8 mouse cellular contexts compared by ENCODE assay signal in genomic region chr2:121271928-121272516, GRCm38 (mm10). TPM values are rescaled to one million over a fixed set of nuclear protein-coding genes. Genes with fewer than 3 reads are reported as not detected.
DNase-seq lines count a peak whose midpoint lies in the region; ATAC-seq lines count a peak whose summit lies in the region.

No protein-coding gene starts in this region.

- H3K27me3 ChIP-seq in embryonic facial prominence, embryonic 12.5 days, result no peaks in the 10 kb centered on the region
- H3K27me3 ChIP-seq in intestine, embryonic 14.5 days (replicated peaks; ENCODE audit: control insufficient read depth, insufficient read depth, low read length), result no peaks in the 10 kb centered on the region
- H3K27me3 ChIP-seq in neural tube, embryonic 13.5 days, result no peaks in the 10 kb centered on the region

- H3K4me3 ChIP-seq in embryonic facial prominence, embryonic 12.5 days, result peak overlapping the region; percentile 94
- peak overlapping the region; percentile 93 for H3K4me3 ChIP-seq in intestine, embryonic 14.5 days (ENCODE audit: low read depth, low read length)
- peak overlapping the region; percentile 87 for H3K4me3 ChIP-seq in neural tube, embryonic 13.5 days

- DNase-seq in layer of hippocampus, adult 9-11 months, result peak; percentile 21
- DNase-seq in layer of hippocampus, postnatal 14 days (ENCODE audit: low spot score in 2 of 2), result no peak
- DNase-seq in intestine, embryonic 14.5 days (ENCODE audit: low spot score), result no peak
- no peak for DNase-seq in cerebellum, adult 18-20 months
- no peak for DNase-seq in yolk sac, embryonic 10.5 days (ENCODE audit: low spot score)

- peak overlapping the region; percentile 69 for H3K4me2 ChIP-seq in embryonic facial prominence, embryonic 12.5 days (replicated peaks)
- peak overlapping the region; percentile 64 for H3K4me2 ChIP-seq in intestine, embryonic 14.5 days (ENCODE audit: low read length)
- H3K4me2 ChIP-seq in neural tube, embryonic 13.5 days, result peak overlapping the region; percentile 73

- no peak overlapping the region; the same call in 1 of the 2 replicates for H3K27ac ChIP-seq in embryonic facial prominence, embryonic 12.5 days
- H3K27ac ChIP-seq in intestine, embryonic 14.5 days (ENCODE audit: low read depth), result peak overlapping the region; percentile 59; the same call in 1 of the 2 replicates
- H3K27ac ChIP-seq in neural tube, embryonic 13.5 days (replicated peaks), result peak overlapping the region; percentile 98

- H3K9me3 ChIP-seq in embryonic facial prominence, embryonic 12.5 days, result no peaks in the 10 kb centered on the region
- H3K9me3 ChIP-seq in intestine, embryonic 14.5 days (ENCODE audit: control insufficient read depth, low read length), result no peaks in the 10 kb centered on the region
- H3K9me3 ChIP-seq in neural tube, embryonic 13.5 days, result no peaks in the 10 kb centered on the region

- peaks cover 23% of the 10 kb centered on the region for H3K36me3 ChIP-seq in embryonic facial prominence, embryonic 12.5 days
- peaks cover 32% of the 10 kb centered on the region for H3K36me3 ChIP-seq in intestine, embryonic 14.5 days (ENCODE audit: control insufficient read depth, insufficient read depth, low read length)
- peaks cover 30% of the 10 kb centered on the region for H3K36me3 ChIP-seq in neural tube, embryonic 13.5 days

- H3K9ac ChIP-seq in embryonic facial prominence, embryonic 12.5 days, result peak overlapping the region; percentile 33; the same call in 1 of the 2 replicates
- H3K9ac ChIP-seq in intestine, embryonic 14.5 days (ENCODE audit: low read length), result peak overlapping the region; percentile 48
- peak overlapping the region; percentile 92 for H3K9ac ChIP-seq in neural tube, embryonic 13.5 days

- H3K4me1 ChIP-seq in embryonic facial prominence, embryonic 12.5 days, result peaks cover 25% of the 10 kb centered on the region
- peaks cover 17% of the 10 kb centered on the region for H3K4me1 ChIP-seq in intestine, embryonic 14.5 days (replicated peaks; ENCODE audit: control insufficient read depth, insufficient read depth, low read length)
- H3K4me1 ChIP-seq in neural tube, embryonic 13.5 days (replicated peaks), result peaks cover 44% of the 10 kb centered on the region

- WGBS in embryonic facial prominence, embryonic 12.5 days, result 27% methylated on average over 4 of the region's 4 CpGs
- WGBS in intestine, embryonic 14.5 days, result 26% methylated on average over 4 of the region's 4 CpGs
- WGBS in neural tube, embryonic 13.5 days, result 12% methylated on average over 4 of the region's 4 CpGs

- no peak for ATAC-seq in embryonic facial prominence, embryonic 12.5 days (ENCODE audit: insufficient number of reproducible peaks, insufficient read depth, low FRiP score, low TSS enrichment)
- no peak for ATAC-seq in intestine, embryonic 14.5 days (replicated peaks; ENCODE audit: low FRiP score, low TSS enrichment, low read depth)
- ATAC-seq in neural tube, embryonic 13.5 days (ENCODE audit: low read depth), result peak; percentile 19
- no peak for ATAC-seq in megakaryocyte-erythroid progenitor cell, adult 5-6 weeks (replicated peaks; ENCODE audit: low FRiP score, low TSS enrichment, poor library complexity, severe bottlenecking)

RNA-seq across cellular contexts. Expression of gene Trp53bp1, which starts 0.8 kb away (rescaled TPM):
- 100 to 1,000 TPM; 140 to 152 TPM for total RNA-seq in layer of hippocampus, postnatal 14 days (2021)
- 125 and 128 TPM in 2 replicates for polyA plus RNA-seq in embryonic facial prominence, embryonic 12.5 days (2016; fragmentation: Nextera tagmentation; extraction: Ambion mirVana)
- polyA plus RNA-seq in intestine, embryonic 14.5 days (2014; fragmentation: Nextera tagmentation; extraction: Ambion mirVana), result 63.8 and 70.3 TPM in 2 replicates
- 151 and 181 TPM in 2 replicates for polyA plus RNA-seq in neural tube, embryonic 13.5 days (2015; fragmentation: Nextera tagmentation; extraction: Ambion mirVana)
- 22.9 and 33.3 TPM in 2 replicates for total RNA-seq in megakaryocyte-erythroid progenitor cell, adult 5-6 weeks (2014; fragmentation: Nextera tagmentation)
- 22.6 and 31.8 TPM in 2 replicates for total RNA-seq in megakaryocyte-erythroid progenitor cell, adult 5-6 weeks (2017)

RNA-seq across cellular contexts. Expression of gene Map1a, which starts 17.4 kb away (rescaled TPM):
- total RNA-seq in layer of hippocampus, postnatal 14 days (2021), result 100 to 1,000 TPM; 472 to 505 TPM
- polyA plus RNA-seq in embryonic facial prominence, embryonic 12.5 days (2016; fragmentation: Nextera tagmentation; extraction: Ambion mirVana), result 3.9 and 4.4 TPM in 2 replicates
- polyA plus RNA-seq in intestine, embryonic 14.5 days (2014; fragmentation: Nextera tagmentation; extraction: Ambion mirVana), result 6.7 and 7.2 TPM in 2 replicates
- 17.6 and 21.8 TPM in 2 replicates for polyA plus RNA-seq in neural tube, embryonic 13.5 days (2015; fragmentation: Nextera tagmentation; extraction: Ambion mirVana)
- total RNA-seq in megakaryocyte-erythroid progenitor cell, adult 5-6 weeks (2014; fragmentation: Nextera tagmentation), result 0.10 TPM in 1 of 2 replicates, not detected in the other
- not detected in 2 replicates for total RNA-seq in megakaryocyte-erythroid progenitor cell, adult 5-6 weeks (2017)

Comparison
In these comparisons a context has a peak if more than half of its experiments do, and no peak if none do; other contexts are left out.
1. H3K9ac ChIP-seq: peak in every context shown above with its lines; median percentile 92 in neural tube, embryonic 13.5 days; 48 in intestine, embryonic 14.5 days; 33 in embryonic facial prominence, embryonic 12.5 days.